Mouse (Mus musculus) embryonic facial prominence, embryonic 10.5 days (tissue): ENCODE data around the gene Capn5. TPM values are rescaled to one million over a fixed set of nuclear protein-coding genes. Genes with fewer than 3 reads are reported as not detected.
A peak's percentile ranks its signal among the peaks of the same experiment; 100 is the strongest.

ENCODE experiments used
- DNase-seq: peaks from one replicate; pipeline ENCODE4 v3.0.0-alpha.2; 2017; ENCODE audit warnings: low spot score
- H3K27ac ChIP-seq: fragments of 300-500 bp; sonication (generic); replicated peaks from 2 replicates; pipeline ENCODE4 v1.5.1; 2016; ENCODE audit warnings: mild to moderate bottlenecking
- H3K27me3 ChIP-seq: fragments of 300-500 bp; sonication (generic); replicated peaks from 2 replicates; pipeline ENCODE4 v1.6.1; 2016; ENCODE audit warnings: low read depth, mild to moderate bottlenecking; ENCODE audit not compliant: poor library complexity, severe bottlenecking
- H3K36me3 ChIP-seq: fragments of 300-500 bp; sonication (generic); replicated peaks from 2 replicates; pipeline ENCODE4 v1.6.1; 2016; ENCODE audit warnings: mild to moderate bottlenecking, moderate library complexity
- H3K4me1 ChIP-seq: fragments of 300-500 bp; sonication (generic); 2 replicates; pipeline ENCODE4 v1.6.1; 2016
- H3K4me3 ChIP-seq: fragments of 300-500 bp; sonication (generic); 2 replicates; pipeline ENCODE4 v1.5.1; 2016; ENCODE audit warnings: mild to moderate bottlenecking, moderate library complexity
- H3K9me3 ChIP-seq: fragments of 300-500 bp; sonication (generic); 2 replicates; pipeline ENCODE4 v1.6.1; 2016; ENCODE audit warnings: mild to moderate bottlenecking
- WGBS: fragments of 180-500 bp; shearing (Covaris S2); methylation state at CpG from one replicate; pipeline ENCODE4 v1.1.7; 2016; 5-methylcytosine and 5-hydroxymethylcytosine counted together
- polyA plus RNA-seq: library from polyadenylated mRNA; unstranded; fragments of >200 nt; fragmentation: Nextera tagmentation; extraction: Ambion mirVana; gene quantifications from 2 replicates; pipeline ENCODE4 v1.2.1, GENCODE M21; 2016

Capn5 gene
- polyA plus RNA-seq, 1 experiment from 2014 or later: 4.7 TPM

DNA sequence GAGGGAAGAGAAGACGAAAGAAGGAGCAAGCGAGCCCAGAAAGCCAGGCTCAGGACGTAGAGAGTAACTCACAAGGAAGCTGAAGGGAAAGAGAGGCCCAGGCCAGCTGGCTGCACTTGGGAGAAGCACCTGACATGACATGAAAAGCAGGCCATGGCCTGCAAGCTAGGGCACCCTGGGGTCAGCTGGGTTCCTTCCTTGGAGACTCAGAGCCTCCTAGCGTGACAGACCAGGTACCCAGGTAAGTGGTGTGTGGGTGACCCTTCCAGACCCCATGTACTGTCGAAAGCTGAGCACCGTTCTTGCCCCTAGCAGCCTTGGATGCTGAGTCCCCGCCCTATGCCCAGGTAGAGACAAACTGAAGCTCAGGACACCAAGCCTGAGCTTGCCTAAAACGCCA is 5.4 kb downstream of the Capn5 start:
- no peak overlapping the region for H3K4me3 ChIP-seq
- 80% methylated on average over 8 of the region's 8 CpGs for WGBS
- peaks cover 17% of the 10 kb centered on the region for H3K27me3 ChIP-seq
- peaks cover 44% of the 10 kb centered on the region for H3K4me1 ChIP-seq
- DNase-seq: no peak
- H3K36me3 ChIP-seq: no peaks in the 10 kb centered on the region
- H3K27ac ChIP-seq: peak overlapping the region; percentile 10; the same call in 1 of the 2 replicates
- H3K9me3 ChIP-seq: no peaks in the 10 kb centered on the region

DNA sequence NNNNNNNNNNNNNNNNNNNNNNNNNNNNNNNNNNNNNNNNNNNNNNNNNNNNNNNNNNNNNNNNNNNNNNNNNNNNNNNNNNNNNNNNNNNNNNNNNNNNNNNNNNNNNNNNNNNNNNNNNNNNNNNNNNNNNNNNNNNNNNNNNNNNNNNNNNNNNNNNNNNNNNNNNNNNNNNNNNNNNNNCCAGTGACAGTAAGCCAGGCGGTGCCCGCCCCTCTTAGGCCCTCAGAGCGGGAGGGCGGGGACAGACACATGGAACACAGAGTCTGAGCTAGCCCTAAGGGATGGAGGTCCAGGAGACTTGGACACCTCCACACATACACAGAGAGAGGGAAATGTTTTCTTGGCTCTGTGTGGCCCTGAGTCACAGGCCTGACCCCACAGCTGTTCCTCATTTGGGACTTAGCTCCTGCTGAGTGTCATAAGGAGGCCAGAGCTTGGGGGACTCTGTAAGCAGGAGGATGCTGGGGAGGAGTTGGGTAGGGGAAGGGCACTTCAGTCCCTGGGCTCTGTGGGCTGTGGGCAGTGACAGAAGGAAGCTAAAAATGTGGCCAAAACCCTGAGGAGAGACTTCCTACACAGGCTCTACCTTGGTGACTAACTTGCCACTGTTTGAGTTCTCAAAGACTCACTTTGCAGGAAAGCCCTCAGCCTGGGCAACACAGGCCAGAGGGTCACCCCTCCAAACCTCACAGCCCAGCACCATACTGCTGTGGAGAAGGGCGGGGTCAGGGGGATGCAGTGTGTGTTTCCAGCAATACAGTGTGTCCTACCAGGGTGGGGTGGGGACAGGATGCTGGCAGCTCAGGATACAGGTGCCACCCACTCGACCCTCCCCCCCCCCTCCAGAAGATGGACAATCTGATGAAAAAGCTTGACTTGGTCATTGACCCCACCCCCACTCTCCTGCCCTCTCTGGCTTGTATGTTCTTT is 6.7 kb downstream of the Capn5 start:
- peak; percentile 70 for DNase-seq
- Histone ChIP-seq H3K27me3 (peaks cover 5% of the 10 kb centered on the region; the same call in 1 of the 2 replicates), H3K9me3 (no peaks in the 10 kb centered on the region), H3K27ac (peak overlapping the region; percentile 69), H3K4me1 (peaks cover 34% of the 10 kb centered on the region), H3K36me3 (no peaks in the 10 kb centered on the region), H3K4me3 (peak overlapping the region; percentile 19; the same call in 1 of the 2 replicates)
- 42% methylated on average over 6 of the region's 6 CpGs for WGBS

DNA sequence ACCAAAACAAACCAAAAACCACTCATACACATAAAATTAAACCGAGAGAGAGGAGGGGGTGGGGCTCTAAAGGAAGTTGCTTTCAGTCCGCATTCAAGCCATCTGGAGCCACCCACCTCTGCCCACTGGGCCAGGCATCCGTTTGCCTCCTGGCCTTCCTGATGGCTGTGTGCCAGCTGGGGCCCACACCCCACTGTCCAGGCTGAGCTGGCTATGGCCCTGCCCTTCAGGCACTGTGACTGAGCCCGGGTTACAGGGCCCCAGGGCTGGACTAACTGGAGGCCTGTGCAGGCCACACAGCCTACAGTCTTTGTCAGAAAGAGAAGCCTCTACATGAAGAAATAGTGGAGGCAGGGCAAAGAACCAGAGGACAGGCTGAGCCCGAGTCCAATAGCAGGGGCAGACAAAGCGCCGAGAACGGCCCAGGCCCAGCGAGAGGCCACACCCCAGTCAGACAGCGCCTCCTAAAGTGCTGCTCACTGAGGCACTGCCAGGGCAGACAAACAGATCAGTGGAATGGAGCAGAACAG is 13.0 kb downstream of the Capn5 start:
- Histone ChIP-seq H3K27ac (peak overlapping the region; percentile 69), H3K27me3 (no peaks in the 10 kb centered on the region), H3K4me3 (no peak overlapping the region), H3K9me3 (no peaks in the 10 kb centered on the region), H3K36me3 (no peaks in the 10 kb centered on the region), H3K4me1 (peaks cover 41% of the 10 kb centered on the region)
- 68% methylated on average over 10 of the region's 10 CpGs for WGBS
- DNase-seq: no peak

DNA sequence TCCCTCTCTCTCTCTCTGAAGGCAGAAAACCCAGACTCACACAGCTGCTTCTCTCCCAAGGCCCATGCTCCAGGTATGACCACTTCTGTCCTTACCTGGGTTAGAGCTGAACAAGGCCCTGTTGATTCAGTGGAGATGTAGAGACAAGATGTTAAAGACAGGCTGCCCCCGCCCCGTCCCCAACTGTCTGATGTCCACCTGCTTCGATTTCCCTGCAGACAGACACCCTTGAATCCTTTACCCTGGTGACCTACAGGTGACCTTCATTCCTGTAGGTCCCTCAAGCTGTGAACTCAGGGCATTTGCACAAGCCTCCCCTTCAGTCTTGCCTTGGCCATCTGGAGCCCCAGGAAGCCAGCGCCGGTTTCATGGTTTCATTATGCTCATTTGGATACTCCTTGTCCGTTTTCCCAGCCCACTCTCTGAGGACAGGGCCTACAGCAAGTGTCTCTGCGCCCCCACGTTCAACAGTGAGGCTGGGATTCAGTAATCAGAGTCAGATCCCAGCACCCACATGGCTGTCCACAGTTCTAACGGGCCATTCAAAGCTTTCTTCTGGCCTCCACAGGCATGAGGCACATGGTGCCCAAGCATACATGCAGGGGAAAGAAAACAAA is 13.6 kb downstream of the Capn5 start:
- H3K27me3 ChIP-seq: no peaks in the 10 kb centered on the region
- H3K4me3 ChIP-seq: no peak overlapping the region
- peak overlapping the region; percentile 69; the same call in 1 of the 2 replicates for H3K27ac ChIP-seq
- no peak for DNase-seq
- H3K4me1 ChIP-seq: peaks cover 47% of the 10 kb centered on the region
- WGBS: 80% methylated on average over 9 of the region's 9 CpGs
- H3K36me3 ChIP-seq: no peaks in the 10 kb centered on the region
- H3K9me3 ChIP-seq: no peaks in the 10 kb centered on the region

DNA sequence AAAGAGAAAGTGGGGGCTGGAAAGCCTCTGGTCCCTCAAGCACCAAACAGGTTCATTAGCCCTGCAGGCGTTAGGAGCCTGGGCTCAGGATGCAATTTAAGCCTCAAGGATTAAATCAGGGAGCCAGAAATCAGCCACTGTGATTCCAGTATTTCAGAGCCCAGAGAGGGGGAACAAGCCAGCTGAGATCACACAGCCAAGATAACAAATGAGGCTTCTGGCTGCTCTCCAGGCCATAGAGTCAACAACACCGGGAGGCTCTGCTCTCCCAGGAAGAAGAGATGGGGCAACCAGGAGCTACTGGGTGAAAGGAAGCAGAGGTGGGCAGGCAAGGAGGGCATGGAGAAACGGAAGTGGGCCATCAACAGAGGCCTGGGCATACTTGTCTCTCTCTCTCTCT is 14.4 kb downstream of the Capn5 start:
- Histone ChIP-seq H3K36me3 (no peaks in the 10 kb centered on the region), H3K27me3 (no peaks in the 10 kb centered on the region), H3K9me3 (no peaks in the 10 kb centered on the region), H3K4me1 (peaks cover 55% of the 10 kb centered on the region), H3K27ac (no peak overlapping the region), H3K4me3 (no peak overlapping the region)
- DNase-seq: no peak
- WGBS: 60% methylated on average over 3 of the region's 3 CpGs

DNA sequence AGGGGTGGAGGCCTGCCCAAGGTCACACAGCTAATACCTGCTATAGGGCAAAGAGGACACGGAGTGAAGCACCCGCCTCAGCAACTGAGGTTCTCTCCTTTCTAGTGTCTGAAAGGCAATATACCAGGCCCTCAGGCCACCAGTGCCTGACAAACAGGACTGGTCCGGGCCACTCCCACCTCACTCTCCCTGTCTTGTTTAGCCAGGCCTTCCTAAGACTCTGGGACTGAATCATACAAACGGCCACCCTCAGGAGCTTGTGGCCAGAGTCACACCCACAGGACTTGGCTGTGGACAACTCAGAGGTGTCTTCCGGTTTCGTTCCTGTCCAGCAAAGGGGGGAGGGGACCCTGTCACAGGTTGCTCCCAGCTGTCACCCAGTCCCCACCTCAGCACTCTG is 15.8 kb downstream of the Capn5 start:
- Histone ChIP-seq H3K27me3 (no peaks in the 10 kb centered on the region), H3K4me1 (peaks cover 65% of the 10 kb centered on the region), H3K9me3 (no peaks in the 10 kb centered on the region), H3K27ac (no peak overlapping the region), H3K36me3 (no peaks in the 10 kb centered on the region), H3K4me3 (no peak overlapping the region)
- no peak for DNase-seq
- WGBS: 75% methylated on average over 6 of the region's 6 CpGs

DNA sequence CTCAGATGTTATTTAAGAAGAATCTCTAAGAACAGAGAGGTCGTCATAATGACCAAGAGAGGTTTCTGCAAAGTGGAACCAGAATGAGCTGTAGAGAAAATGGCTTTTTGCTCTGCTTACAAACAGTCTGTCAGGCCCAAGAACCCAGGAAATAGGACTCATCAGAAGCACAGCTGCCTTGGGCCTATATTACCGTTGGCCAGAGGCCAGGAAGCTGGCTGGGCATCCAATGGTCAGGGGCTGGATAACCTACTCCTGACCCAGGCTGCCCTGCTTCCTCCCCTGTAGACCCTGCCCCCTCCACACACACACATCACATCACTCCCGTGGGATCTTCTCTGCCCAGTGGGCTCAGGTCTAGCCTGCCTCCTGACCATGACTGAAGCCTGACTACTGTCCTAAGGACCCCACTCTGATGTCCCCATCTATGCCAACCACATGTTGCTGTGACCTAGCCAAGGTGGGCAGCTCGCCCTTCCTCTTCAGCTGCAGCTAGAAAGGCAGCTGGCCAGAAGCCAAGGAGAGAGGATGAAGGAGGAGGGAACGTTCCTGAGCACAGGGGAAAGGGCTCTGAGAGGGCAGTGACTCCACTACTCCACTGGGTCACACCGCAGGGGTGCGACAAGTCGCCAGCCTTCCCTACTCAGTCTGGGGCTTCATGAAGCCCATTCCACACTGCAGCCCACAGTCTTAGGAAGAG is 17.9 kb downstream of the Capn5 start:
- H3K4me3 ChIP-seq: no peak overlapping the region
- H3K9me3 ChIP-seq: no peaks in the 10 kb centered on the region
- peaks cover 75% of the 10 kb centered on the region for H3K4me1 ChIP-seq
- DNase-seq: no peak
- 61% methylated on average over 8 of the region's 8 CpGs for WGBS
- H3K36me3 ChIP-seq: no peaks in the 10 kb centered on the region
- peak overlapping the region; percentile 70 for H3K27ac ChIP-seq
- H3K27me3 ChIP-seq: no peaks in the 10 kb centered on the region; the same call in 1 of the 2 replicates

DNA sequence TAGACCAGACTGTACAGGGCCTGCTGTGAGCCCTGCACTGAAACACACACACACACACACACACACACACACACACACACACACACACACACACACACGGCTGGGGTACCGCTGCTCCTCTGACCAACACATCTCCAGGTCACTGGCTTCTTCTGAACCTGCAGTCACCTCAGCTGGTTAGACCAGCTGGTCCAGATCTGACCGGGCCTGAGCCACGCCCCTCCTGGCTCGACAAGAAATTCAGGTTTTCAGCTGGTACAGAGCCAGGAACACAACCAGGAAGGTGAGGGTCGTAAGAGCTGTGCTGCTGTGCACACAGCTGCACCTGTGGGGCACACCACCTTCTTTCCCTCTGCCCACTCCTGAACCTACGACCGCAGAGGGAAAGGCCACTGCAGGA is 19.6 kb downstream of the Capn5 start:
- H3K36me3 ChIP-seq: no peaks in the 10 kb centered on the region
- H3K4me1 ChIP-seq: peaks cover 68% of the 10 kb centered on the region
- peak; percentile 50 for DNase-seq
- H3K4me3 ChIP-seq: no peak overlapping the region
- no peak overlapping the region for H3K27ac ChIP-seq
- no peaks in the 10 kb centered on the region; the same call in 1 of the 2 replicates for H3K27me3 ChIP-seq
- H3K9me3 ChIP-seq: no peaks in the 10 kb centered on the region
- 48% methylated on average over 8 of the region's 8 CpGs for whole genome bisulfite sequencing

DNA sequence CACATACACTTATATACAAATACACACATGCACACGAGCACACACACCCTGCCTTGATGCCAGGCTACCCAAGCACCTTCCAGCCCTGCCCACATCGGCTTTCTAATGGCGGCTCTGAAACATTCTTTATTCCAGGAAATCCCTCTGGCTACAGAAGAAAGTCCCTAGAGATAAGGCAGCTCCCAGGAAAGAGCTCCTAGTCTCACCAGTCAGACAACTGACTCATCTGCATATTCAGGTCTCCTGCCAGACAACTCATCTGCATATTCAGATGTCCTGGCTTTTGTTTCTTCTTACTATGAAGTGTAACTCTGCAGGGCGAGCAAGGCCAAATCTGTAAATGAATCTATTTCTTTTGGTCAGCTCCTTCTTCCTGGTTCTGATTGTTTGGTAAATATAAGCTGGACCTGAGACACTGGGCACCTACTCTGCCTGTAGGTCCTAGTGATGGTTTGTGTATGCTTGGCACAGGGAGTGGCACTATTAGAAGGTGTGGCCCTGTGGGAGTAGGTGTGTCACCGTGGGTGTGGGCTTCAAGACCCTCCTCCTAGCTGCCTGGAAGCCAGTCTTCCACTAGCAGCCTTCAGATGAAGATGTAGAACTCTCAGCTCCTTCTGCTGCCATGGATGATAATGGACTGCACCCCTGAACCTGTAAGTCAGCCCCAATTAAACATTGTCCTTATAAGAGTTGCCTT is 20.3 kb downstream of the Capn5 start:
- Histone ChIP-seq H3K4me1 (peaks cover 68% of the 10 kb centered on the region), H3K9me3 (no peaks in the 10 kb centered on the region), H3K27ac (no peak overlapping the region), H3K4me3 (no peak overlapping the region), H3K36me3 (no peaks in the 10 kb centered on the region), H3K27me3 (no peaks in the 10 kb centered on the region; the same call in 1 of the 2 replicates)
- 62% methylated on average over 5 of the region's 5 CpGs for WGBS
- no peak for DNase-seq

DNA sequence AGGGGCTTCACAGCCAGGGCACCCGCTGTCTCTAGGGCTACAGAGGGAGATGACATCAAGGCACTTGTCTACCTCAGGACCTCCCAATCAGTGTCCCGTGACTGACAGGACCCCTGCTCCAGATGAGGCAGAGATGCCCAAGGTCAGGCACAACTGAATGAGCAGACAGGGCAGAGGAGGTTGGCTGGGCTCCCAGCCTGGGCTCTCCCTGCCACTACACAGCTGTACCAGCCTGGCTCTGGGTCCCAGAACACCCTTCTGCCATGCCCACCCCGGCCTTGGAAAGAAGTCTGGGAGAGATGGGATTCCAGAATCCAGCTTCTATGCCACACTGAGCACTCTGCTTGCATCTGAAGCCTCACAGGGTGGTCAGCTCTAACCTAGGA is 21.8 kb downstream of the Capn5 start:
- DNase-seq: no peak
- WGBS: 66% methylated on average over 3 of the region's 3 CpGs
- H3K4me1 ChIP-seq: peaks cover 69% of the 10 kb centered on the region
- H3K4me3 ChIP-seq: no peak overlapping the region
- H3K27me3 ChIP-seq: peaks cover 12% of the 10 kb centered on the region; the same call in 1 of the 2 replicates
- peak overlapping the region; percentile 54; the same call in 1 of the 2 replicates for H3K27ac ChIP-seq
- no peaks in the 10 kb centered on the region for H3K36me3 ChIP-seq
- no peaks in the 10 kb centered on the region for H3K9me3 ChIP-seq

DNA sequence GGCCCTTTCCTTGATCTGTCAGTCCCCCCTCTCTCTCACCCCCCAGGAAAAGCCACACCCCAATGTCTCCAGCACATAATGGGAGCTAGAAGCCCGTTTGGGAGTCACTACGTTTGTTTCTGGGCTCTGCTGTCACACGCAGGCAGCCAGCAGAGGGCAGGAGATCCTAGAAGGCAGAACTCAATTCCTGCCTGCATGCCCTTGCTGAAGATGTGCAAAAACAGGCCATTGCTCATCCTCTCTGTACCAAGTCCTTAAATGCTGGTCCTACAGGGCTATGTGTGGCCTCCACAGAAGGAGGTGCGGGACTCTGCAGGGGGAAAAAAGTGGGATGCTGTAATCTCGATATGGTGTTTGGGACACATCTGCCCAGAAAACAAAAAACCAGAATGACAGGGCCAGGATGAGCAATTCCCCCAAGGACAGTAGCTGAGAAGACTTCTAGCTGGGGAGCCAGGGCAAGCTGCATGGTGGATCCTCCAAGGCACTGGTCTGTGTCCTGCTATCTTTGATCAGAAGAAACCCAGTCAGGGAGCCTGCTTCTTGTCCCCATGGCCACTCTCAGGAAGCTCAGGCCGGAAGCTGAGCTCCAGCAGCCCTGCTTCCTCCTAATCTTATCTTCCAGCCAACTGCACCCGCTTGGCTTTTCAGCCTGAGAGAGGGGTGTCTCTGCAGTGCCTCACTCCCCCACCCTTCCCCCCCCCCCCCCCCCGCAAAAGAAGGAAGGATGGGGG is 22.4 kb downstream of the Capn5 start:
- DNase-seq: peak; percentile 70
- WGBS: 25% methylated on average over 8 of the region's 8 CpGs
- Histone ChIP-seq H3K9me3 (no peaks in the 10 kb centered on the region), H3K36me3 (no peaks in the 10 kb centered on the region), H3K27ac (peak overlapping the region; percentile 2; the same call in 1 of the 2 replicates), H3K27me3 (peaks cover 12% of the 10 kb centered on the region; the same call in 1 of the 2 replicates), H3K4me1 (peaks cover 69% of the 10 kb centered on the region), H3K4me3 (no peak overlapping the region)
